Mouse (Mus musculus): ENCODE data around the gene Anxa5. TPM values are rescaled to one million over a fixed set of nuclear protein-coding genes. Genes with fewer than 3 reads are reported as not detected.

Gene Anxa5
- total RNA-seq, 2 experiments from 2014 or later = 54.5 to 59.8 TPM

DNA sequence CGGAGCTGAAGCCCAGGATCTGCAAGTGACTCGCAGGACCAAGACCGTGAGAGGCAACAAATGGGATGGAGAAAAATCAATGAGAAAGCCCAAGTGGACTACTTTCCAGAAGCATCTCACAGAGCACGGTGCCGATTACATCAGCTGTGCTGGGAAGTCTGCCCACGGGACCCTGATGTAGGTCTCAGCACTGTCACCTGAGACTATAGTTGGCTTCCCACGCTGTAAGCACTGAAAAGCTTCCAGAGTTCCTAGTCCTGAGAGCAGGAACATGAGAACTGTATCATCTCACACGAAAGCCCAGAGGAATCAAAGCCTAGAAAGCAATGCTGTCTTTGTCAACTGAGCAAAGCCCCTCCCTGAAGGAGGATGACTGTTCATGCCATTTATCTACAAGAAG is 20.6 kb downstream of the Anxa5 start:
- no peak for DNase-seq (ENCODE audit: extremely low spot score in 1 of 2, low spot score in 1 of 2)

DNA sequence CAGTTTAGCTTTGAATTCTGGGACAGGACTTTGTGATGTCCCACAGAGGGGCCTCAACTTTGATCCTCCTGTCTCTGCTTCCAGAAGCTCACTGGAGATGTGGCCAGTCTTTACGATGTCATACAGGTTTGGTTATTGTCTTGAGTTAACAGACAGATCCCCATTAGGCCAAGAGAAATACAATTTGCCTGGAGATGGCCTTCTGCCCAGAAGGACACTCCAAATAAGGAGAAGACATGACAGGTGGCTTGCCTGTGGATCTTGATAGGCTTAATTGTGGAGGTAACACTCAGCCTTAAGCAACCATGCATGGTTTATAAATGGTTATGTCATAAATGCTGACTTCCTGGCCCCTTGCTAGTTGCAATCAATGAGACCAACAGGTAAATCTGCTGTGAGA is 23.2 kb downstream of the Anxa5 start:
- DNase-seq (ENCODE audit: extremely low spot score in 1 of 2, low spot score in 1 of 2) = no peak

DNA sequence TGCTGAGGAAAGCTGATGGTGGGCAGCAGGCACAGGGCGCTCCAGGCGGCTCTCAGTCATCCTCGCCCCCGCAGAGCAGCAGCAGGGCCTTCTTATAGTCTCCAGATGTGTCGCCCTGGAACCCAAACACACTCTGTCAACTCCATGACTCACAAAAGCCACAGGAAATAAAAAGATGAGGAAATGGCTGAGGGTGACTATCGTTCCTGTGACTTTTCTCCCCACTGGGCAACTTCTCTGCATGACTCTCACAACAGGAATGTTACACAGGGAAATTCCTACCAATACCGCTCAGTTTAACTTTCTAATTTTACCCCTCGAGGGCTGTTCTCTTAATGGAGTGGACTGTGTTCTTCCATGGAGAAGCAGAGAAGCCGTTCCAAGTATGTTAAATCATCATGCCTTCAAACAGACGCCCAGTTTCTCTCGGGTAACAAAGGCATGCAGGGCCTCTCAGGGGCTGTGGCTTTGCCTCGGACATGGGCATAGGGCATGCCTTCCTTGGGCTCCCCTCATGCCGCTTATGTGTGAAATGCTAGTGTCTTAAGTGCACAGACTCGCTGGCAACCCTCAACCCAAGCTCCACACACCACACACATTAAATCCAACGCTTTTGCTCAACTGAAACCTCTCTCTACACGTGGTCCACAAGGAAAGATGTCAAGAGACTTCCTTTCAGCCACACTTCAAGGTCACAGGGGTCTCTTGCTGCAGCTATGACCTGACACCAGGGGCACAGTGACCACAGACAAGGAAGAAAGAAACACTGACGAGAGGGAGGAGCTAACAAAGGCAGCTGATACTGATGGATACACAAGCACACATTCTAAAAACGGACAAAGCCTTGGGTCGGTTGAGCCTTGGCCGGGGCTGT is 26.2 kb downstream of the Anxa5 start:
- no peak for DNase-seq (ENCODE audit: extremely low spot score in 1 of 2, low spot score in 1 of 2)

DNA sequence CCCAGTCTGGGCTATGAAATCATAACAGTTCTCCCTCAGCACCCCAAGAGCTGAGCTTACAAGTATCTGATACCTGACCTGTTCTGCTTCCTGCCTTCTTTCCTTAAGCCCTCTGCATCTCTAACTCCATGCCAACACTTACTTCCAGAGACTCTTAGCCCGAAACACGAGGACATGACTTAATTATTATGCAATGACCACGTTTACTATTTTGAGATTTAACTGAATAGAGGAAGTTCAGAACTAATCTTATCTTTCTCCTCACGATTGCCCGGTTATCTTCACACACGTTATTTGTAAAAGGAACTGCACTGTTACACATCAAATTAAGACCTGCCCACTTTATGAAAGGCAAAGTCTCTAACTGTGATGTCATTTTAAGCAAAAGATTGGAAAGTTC is 28.8 kb downstream of the Anxa5 start:
- no peak for DNase-seq (ENCODE audit: extremely low spot score in 1 of 2, low spot score in 1 of 2)

DNA sequence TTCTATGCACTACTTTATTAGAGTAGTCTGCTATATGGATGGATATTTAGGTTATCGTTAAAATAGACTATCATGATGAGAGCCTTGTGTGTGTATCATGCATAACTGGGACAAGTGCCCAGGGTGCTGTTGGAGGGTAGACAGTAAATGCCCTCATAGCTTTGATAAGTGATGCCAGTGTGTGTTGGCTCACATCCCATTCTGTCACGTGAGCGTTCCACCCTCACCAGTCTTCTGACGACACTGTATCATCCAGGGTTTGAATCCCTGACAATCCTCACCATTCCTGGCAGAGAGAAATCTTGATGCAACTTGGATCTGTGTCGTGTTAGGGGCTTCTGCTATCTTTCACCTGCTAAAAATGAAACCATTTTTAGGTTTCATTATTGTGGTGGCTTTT is 29.2 kb downstream of the Anxa5 start:
- DNase-seq (ENCODE audit: extremely low spot score in 1 of 2, low spot score in 1 of 2) = no peak

DNA sequence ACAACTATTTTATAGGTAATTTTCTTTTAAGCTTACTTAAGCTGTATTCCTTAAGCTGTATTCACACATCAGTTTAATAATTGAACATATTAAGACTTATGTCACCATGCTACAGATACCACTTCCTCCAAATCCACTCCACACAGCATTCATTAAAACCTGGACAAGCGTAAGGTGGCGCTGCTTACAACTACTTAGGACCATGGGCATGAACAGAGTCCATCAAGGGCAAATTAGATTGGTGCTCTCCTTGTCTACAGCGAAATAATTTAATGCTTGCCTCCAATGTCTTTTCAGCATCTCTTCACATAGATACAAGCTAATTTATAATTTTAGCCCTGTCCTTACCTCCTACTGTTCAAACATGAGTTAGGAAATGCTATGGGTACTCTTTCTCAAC is 29.7 kb downstream of the Anxa5 start:
- no peak for DNase-seq (ENCODE audit: extremely low spot score in 1 of 2, low spot score in 1 of 2)

DNA sequence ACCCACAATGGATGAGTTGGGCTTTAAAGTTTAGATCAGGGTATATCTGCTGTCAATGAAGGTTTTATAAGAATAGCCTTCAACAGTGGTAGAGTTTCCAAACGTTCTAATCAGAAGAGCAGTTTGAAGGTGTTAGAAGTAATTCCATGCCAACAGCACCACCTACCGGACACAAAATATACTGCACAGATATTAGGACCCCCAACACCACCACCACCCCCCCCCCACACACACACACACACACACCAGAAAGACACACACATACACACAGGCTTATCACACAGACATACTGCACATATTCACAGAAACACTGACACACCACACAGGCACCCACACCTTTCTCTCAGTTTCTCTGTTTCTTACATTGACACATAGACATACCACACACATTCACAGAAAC is 33.3 kb downstream of the Anxa5 start:
- DNase-seq (ENCODE audit: extremely low spot score in 1 of 2, low spot score in 1 of 2) = peak in 1 of 2 experiments; percentile 63

DNA sequence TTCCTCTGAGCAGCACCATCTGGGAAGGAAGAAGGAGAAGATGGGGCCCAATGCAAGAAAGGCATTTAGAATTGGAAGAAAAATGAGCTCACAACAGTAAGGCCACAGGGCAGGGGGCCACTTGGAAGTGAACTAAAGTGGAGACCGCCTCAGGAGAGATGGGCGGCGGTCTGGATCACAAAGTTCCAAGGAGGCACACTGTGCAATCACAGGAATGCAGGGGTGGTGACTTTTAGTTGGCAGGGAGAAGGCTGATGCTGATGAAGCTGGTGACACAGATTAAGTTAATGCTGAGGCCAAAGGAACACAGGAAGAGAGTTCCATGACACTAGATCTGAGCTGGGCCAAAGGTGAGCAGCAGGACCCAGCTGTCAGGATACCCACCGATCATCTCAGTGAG is 35.4 kb downstream of the Anxa5 start:
- DNase-seq (ENCODE audit: extremely low spot score in 1 of 2, low spot score in 1 of 2) = no peak

DNA sequence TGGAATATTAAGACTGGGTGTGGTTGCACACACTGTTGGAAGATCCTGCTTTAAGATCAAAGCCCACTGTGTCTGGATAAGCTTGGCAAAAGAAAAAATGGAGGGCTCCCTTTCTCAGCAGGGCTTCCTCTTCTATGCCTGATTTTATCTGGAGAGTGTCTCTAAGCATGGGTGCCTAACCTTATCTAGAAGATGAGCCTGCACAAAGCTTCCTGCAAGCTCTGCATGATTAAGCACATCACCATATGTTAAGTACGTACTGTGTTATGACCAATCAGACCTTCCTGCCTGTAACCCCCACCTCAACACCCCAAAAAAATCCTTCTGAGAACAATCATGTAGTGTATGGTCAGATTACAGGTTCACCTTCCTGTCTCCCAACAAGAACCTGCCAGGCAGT is 45.3 kb downstream of the Anxa5 start:
- DNase-seq (ENCODE audit: extremely low spot score in 1 of 2, low spot score in 1 of 2) = no peak

DNA sequence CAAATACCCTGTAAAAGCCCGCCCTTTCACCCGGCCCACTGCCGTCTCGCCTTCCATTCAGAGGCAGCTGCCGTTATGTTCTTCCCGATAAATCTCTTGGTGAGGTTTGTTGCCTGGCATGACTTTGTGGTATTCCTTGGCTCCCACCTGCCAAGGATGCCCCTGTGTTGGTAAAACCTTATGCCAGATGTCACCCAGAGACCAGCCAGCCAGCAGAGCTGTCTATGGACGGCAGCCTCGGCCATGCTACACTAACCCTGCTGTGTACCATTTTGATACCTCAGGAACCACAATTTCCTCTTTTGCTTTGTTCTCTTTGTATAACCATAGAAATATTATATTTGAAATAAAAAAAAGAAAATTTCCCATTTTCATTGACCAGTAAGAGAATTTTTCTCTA is 48.3 kb downstream of the Anxa5 start:
- DNase-seq (ENCODE audit: extremely low spot score in 1 of 2, low spot score in 1 of 2) = no peak

DNA sequence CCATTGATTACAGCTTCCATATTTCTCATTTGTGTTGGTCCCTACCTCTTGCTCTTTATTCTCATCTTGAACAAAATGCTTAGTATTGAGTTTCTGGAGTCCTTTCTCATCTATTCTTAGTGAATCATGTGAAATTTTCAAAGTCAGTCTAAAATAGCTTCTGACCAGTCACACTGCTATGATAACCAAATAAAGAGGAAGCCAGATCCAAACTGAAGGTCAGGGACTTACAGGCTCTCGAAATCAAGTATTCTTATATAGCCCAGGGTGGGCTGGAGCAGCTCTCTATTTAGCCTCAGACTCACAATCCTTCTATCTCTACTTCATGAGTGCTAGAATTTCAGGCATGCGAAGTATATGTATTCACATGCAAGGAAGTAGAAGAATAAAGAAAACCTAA is 66.2 kb downstream of the Anxa5 start:
- no peak for DNase-seq (ENCODE audit: extremely low spot score in 1 of 2, low spot score in 1 of 2)

DNA sequence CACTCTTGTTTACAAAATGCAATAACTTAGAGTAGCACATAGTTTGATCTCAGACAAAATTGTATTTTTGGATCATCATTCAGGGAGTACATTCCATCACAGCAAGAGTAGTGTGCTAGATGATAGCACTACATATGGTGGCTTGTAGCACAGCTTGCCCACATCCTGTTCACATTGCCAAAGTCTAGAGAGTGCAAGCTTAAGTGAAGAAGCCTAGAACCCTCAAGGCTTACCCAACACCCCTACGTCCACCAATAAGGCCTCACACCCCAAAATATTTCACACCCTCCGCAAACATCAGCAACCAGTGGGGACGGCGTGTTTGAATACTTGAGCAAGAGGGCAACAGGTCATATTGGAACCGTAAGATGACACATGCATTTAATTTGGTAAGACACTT is 68.7 kb downstream of the Anxa5 start:
- DNase-seq (ENCODE audit: extremely low spot score in 1 of 2, low spot score in 1 of 2) = no peak

DNA sequence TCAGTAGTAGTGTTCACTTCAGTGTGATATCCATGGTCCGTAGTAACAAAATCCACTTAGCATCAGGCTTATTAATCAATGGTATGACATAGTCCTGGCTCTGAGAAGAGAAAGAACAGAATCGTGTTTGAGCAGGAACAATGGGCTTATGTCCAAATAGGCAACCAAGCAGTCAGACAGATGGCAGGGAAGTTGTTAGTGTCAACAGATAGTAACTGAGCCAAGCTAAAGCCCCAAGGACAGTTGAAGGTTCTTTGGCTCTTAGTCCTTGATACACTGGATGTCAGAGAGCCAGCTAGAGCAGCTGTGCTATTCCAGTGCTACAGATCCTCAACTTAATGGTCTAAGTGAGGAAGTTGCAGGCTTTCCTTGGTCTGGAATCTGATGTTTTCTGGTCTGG is 69.4 kb downstream of the Anxa5 start:
- no peak for DNase-seq (ENCODE audit: extremely low spot score in 1 of 2, low spot score in 1 of 2)

DNA sequence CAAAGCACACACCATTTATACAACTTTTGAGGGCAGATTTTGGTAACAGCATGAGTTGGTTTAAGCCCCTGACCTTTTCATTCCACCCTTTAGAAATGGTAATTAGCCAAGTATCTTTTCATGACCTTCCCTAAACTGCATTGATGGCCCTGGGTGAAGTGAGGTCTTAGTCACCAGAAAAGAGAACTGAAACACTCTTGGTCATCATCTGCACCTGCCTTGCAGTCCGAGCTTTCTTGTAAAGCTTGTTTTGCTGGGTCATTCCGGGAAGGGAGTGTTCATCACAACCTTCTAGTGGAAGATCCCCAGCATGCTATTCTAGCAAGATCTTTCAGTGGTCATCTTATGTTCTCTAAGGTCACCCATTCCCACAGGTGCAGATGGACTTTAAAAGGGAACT is 73.8 kb downstream of the Anxa5 start:
- DNase-seq (ENCODE audit: extremely low spot score in 1 of 2, low spot score in 1 of 2) = no peak

DNA sequence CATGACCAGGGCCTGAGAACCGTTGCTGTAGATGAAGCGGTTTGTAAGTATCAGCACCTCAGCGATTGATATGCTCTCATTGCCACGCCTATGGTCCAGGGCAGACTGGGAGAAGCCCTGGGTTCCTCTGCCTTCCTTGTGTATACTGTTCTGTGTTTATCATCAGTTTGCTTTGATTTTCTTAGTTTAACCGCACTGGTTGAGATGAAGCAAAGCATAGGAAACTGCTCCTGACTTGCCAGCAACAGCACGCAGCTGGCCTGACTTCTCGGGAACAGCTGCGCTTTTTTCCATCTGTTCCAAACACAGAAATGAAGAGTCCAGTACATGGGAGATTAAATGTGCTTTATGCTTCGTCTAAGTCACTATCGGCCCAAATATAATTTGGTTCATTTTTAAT is 75.0 kb downstream of the Anxa5 start:
- DNase-seq (ENCODE audit: extremely low spot score in 1 of 2, low spot score in 1 of 2) = no peak

Small RNAs within 50 kb of the gene (microRNA-seq; reads per million reads assigned to microRNA genes)
- 0 to 0.37 reads per million in 2 experiments for gene Mir7009

Other genes starting within 250 kb of the Anxa5 start
- gene 1810062G17Rik, start within 50 bp of the Anxa5 start, total RNA-seq (2021) = not detected
- gene Gm11549, start 45.9 kb upstream of the Anxa5 start, total RNA-seq (2021) = 1 to 10 TPM; 1.7 to 2.9 TPM
- gene Exosc9, start 76.7 kb upstream of the Anxa5 start, total RNA-seq (2021) = 10 to 100 TPM; 38.9 to 42.2 TPM
- 1 to 10 TPM; 1.3 to 2.0 TPM for gene Ccna2, start 96.3 kb upstream of the Anxa5 start, total RNA-seq (2021)
- 10 to 100 TPM; 14.3 to 16.7 TPM for gene Bbs7, start 137.6 kb upstream of the Anxa5 start, total RNA-seq (2021)
- gene Trpc3, start 214.3 kb upstream of the Anxa5 start, total RNA-seq (2021) = 1 to 10 TPM; 5.9 to 6.2 TPM

All from layer of hippocampus, postnatal 25 days (tissue).